Mouse (Mus musculus) heart, adult 2 months (tissue): ENCODE measurements at regions not wholly inside any gene's neighbourhood (a gene's known extent, or its start where the extent isn't known, plus 50 kb on each side); places are given as distances from the start of the nearest gene placed in this dataset.

Experiments used
- DNase-seq, 2 experiments: peaks; one replicate each; pipeline ENCODE4 v3.0.0; 2021
- H3K27ac ChIP-seq: fragments of 200-600 bp; 2 replicates; pipeline ENCODE4 v1.8.1; 2022
- H3K27me3 ChIP-seq: fragments of 200-500 bp; 2 replicates; pipeline ENCODE4 v1.6.1; 2012; ENCODE audit warnings: mild to moderate bottlenecking, low read length, inconsistent platforms, mixed read lengths; ENCODE audit not compliant: control insufficient read depth, insufficient read depth
- H3K36me3 ChIP-seq: fragments of 200-500 bp; 2 replicates; pipeline ENCODE4 v1.6.1; 2012; ENCODE audit warnings: low read length, inconsistent platforms; ENCODE audit not compliant: control insufficient read depth, insufficient read depth
- H3K4me1 ChIP-seq: fragments of 200-500 bp; 2 replicates; pipeline ENCODE4 v1.6.1; 2011; ENCODE audit warnings: low read length; ENCODE audit not compliant: control insufficient read depth, insufficient read depth
- H3K4me3 ChIP-seq: fragments of 200-600 bp; 2 replicates; pipeline ENCODE4 v1.8.1; 2022
- H3K79me2 ChIP-seq: fragments of 200-500 bp; replicated peaks from 2 replicates; pipeline ENCODE4 v1.6.1; 2012; ENCODE audit warnings: mild to moderate bottlenecking, inconsistent platforms, low read length, moderate library complexity, mixed read lengths; ENCODE audit not compliant: control insufficient read depth, insufficient read depth
- H3K9ac ChIP-seq: fragments of 200-500 bp; 2 replicates; pipeline ENCODE4 v1.6.1; 2012; ENCODE audit warnings: low read depth, mild to moderate bottlenecking, control low read depth, inconsistent platforms, low read length, mixed read lengths
- CTCF ChIP-seq: fragments of 200-600 bp; IDR thresholded peaks from 2 replicates; pipeline ENCODE4 v1.8.1; 2022; ENCODE audit warnings: antibody characterized with exemption, mild to moderate bottlenecking, moderate library complexity
- EP300 ChIP-seq: fragments of 200-500 bp; IDR thresholded peaks from 2 replicates; pipeline ENCODE4 v1.6.1; 2011; ENCODE audit warnings: low read depth, low read length, control low read depth; ENCODE audit not compliant: insufficient read depth
- POLR2A ChIP-seq: fragments of 200-500 bp; IDR thresholded peaks from 2 replicates; pipeline ENCODE4 v1.6.1; 2011; ENCODE audit warnings: mild to moderate bottlenecking, low read depth, low read length, control low read depth; ENCODE audit not compliant: insufficient read depth
- WGBS: fragments of 180-500 bp; shearing (Covaris S2); methylation state at CpG from one replicate; pipeline ENCODE4 v1.1.7; 2018; 5-methylcytosine and 5-hydroxymethylcytosine counted together
- intact Hi-C: fragments of 180-260 bp; cut with DNase I; formaldehyde crosslinking; loops from one replicate; pipeline ENCODE4 v1.15.1; 2025

DNA sequence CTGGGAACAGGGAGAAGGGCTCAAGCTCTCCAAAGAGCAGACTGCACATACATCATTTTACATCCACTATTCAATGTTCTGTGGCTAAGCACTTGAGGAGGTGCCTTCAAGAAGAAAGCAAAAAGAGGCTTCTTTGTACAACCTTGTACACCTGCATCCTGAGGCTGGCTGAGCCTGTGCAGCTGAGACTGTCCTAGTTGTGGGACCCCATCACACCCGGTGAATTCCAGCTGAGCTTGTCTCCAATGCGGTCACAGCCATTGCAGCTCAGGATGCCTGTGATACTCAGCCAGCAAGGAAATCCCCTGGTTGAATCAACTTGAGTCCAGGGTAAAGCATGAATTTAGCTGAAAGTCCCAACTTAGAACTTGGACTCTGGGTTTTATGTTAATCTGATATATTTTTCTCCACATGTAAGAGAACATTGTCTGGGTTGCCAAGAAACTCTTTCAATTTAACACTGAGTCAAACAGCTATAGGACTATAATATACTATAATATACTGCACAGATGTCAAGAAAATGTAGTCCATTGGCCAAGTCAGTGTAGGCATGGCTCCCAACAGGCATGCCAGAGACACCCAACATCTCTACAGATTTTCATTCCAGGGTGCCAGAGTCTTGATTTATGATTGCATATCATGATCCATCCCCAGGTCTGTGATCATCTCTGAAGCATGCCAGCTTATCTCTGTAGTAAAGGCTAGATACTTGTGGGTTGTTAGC, 599.2 kb downstream of the Pard3 start:
- no peaks in the 10 kb centered on the region for H3K27me3 ChIP-seq
- no peaks in the 10 kb centered on the region for H3K36me3 ChIP-seq
- 93% methylated on average over 2 of the region's 2 CpGs for WGBS
- H3K27ac ChIP-seq: no peak overlapping the region
- peaks cover 1% of the 10 kb centered on the region; the same call in 1 of the 2 replicates for H3K4me1 ChIP-seq
- intact Hi-C loops: no loop called here
- no peak overlapping the region for H3K9ac ChIP-seq
- TF ChIP-seq CTCF (no peak), POLR2A (no peak), EP300 (no peak)
- H3K4me3 ChIP-seq: no peak overlapping the region
- no peaks in the 10 kb centered on the region for H3K79me2 ChIP-seq
- no peak for DNase-seq

GRCm38 (mm10) chr8:127666606-127667005, 602.9 kb downstream of the Pard3 start:
- H3K9ac ChIP-seq: no peak overlapping the region
- intact Hi-C loops: no loop called here
- peaks cover 1% of the 10 kb centered on the region; the same call in 1 of the 2 replicates for H3K4me1 ChIP-seq
- H3K79me2 ChIP-seq: no peaks in the 10 kb centered on the region
- H3K36me3 ChIP-seq: no peaks in the 10 kb centered on the region
- TF ChIP-seq EP300 (no peak), CTCF (no peak), POLR2A (no peak)
- 35% methylated on average over 2 of the region's 2 CpGs for WGBS
- DNase-seq: peak; percentile 25 to 36
- no peak overlapping the region for H3K27ac ChIP-seq
- H3K27me3 ChIP-seq: no peaks in the 10 kb centered on the region
- no peak overlapping the region for H3K4me3 ChIP-seq

DNA sequence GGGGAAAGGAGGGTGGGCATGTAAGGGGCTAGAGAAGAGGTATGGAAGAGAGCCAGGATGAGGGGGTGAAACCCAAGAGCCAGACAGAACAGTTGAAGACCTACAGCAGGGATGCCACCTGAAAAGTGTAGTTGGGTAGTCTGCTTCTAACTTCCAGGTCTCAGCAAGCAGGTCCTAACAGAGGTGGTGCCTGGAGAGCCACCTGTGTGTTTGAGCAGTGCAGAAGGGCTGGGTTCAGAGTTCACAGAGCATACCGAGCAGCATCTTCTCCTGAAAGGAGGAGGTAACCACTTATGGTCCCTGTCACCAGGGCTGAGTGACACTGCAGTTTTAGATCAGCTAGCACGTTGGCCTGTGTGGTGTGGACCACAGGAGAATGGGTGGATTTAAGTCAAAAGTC, 605.3 kb downstream of the Pard3 start:
- no peaks in the 10 kb centered on the region for H3K27me3 ChIP-seq
- no peak for TF ChIP-seq EP300
- TF ChIP-seq CTCF: no peak
- no peak for TF ChIP-seq POLR2A
- no peak overlapping the region for H3K27ac ChIP-seq
- no peak overlapping the region for H3K4me3 ChIP-seq
- DNase-seq: no peak
- no peak overlapping the region for H3K9ac ChIP-seq
- no peaks in the 10 kb centered on the region for H3K36me3 ChIP-seq
- 84% methylated on average over 2 of the region's 2 CpGs for WGBS
- H3K79me2 ChIP-seq: no peaks in the 10 kb centered on the region
- intact Hi-C loops: no loop called here
- H3K4me1 ChIP-seq: peaks cover 1% of the 10 kb centered on the region; the same call in 1 of the 2 replicates

DNA sequence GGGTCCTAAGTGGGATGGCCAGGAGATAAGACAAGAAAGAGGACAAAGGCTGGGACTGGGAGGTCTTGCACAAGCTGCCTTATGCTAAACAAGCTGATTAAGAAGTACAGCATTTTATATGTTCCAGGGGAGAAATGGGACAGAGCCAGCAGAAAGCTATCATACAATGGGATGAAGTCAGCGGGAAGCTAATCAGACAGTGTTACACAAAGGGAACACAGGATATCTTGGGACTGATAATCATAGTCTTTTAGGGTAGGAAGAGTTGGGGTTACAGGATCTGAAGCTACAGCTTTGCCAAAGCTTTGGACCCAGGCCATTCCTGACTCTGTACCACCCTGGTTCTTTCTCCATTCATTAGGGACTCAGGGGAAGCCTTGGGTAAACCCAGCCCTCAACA, 610.4 kb downstream of the Pard3 start:
- Histone ChIP-seq H3K79me2 (no peaks in the 10 kb centered on the region), H3K9ac (no peak overlapping the region), H3K4me1 (no peaks in the 10 kb centered on the region), H3K36me3 (no peaks in the 10 kb centered on the region), H3K27me3 (no peaks in the 10 kb centered on the region), H3K4me3 (no peak overlapping the region), H3K27ac (no peak overlapping the region)
- WGBS: 64% methylated on average over 1 of the region's 1 CpGs
- intact Hi-C loops: no loop called here
- DNase-seq: no peak
- TF ChIP-seq CTCF (no peak), EP300 (no peak), POLR2A (no peak)

DNA sequence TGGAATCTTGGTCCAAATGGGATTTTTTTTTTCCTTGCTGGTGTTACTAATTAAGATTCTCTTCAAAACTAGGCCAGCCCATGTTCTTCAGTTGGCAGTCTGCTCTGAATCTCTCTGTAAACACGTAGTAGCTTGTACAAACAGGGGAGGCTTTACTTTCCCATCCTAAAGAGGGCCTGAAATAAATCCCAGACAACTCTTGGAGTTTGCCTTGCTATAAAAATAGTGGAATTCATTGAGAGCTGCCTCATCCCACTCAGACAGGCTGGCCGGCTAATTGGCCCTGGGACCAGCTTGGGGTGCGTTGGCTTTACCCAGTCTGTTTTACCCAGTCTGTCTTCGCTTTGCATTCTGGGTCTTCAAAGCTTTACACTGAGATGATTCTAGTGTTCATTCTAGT, 611.7 kb downstream of the Pard3 start:
- no peak overlapping the region for H3K27ac ChIP-seq

GRCm38 (mm10) chr8:127680205-127680604, 616.5 kb downstream of the Pard3 start:
- DNase-seq: no peak
- intact Hi-C loops: no loop called here
- 64% methylated on average over 3 of the region's 3 CpGs for WGBS
- TF ChIP-seq CTCF: no peak
- TF ChIP-seq EP300: no peak
- TF ChIP-seq POLR2A: no peak
- Histone ChIP-seq H3K27ac (no peak overlapping the region), H3K79me2 (no peaks in the 10 kb centered on the region), H3K9ac (no peak overlapping the region), H3K36me3 (no peaks in the 10 kb centered on the region), H3K27me3 (no peaks in the 10 kb centered on the region), H3K4me1 (no peaks in the 10 kb centered on the region), H3K4me3 (no peak overlapping the region)

More for the DNA sequence above, 611.7 kb downstream of the Pard3 start:
- DNase-seq: no peak
- TF ChIP-seq POLR2A: no peak
- TF ChIP-seq CTCF: no peak
- no peak for TF ChIP-seq EP300
- H3K4me1 ChIP-seq: no peaks in the 10 kb centered on the region
- H3K79me2 ChIP-seq: no peaks in the 10 kb centered on the region
- H3K36me3 ChIP-seq: no peaks in the 10 kb centered on the region
- intact Hi-C loops: no loop called here
- WGBS: 91% methylated on average over 4 of the region's 4 CpGs
- H3K27me3 ChIP-seq: no peaks in the 10 kb centered on the region
- no peak overlapping the region for H3K4me3 ChIP-seq
- H3K9ac ChIP-seq: no peak overlapping the region
